Mouse (Mus musculus): ENCODE measurements around the gene Ramp1. TPM values are rescaled to one million over a fixed set of nuclear protein-coding genes. Genes with fewer than 3 reads are reported as not detected.
A peak's percentile ranks its signal among the peaks of the same experiment; 100 is the strongest.

The Ramp1 gene
- total and polyA plus RNA-seq, 2 experiments from 2014 or later = 44.1 to 46.8 TPM

DNA sequence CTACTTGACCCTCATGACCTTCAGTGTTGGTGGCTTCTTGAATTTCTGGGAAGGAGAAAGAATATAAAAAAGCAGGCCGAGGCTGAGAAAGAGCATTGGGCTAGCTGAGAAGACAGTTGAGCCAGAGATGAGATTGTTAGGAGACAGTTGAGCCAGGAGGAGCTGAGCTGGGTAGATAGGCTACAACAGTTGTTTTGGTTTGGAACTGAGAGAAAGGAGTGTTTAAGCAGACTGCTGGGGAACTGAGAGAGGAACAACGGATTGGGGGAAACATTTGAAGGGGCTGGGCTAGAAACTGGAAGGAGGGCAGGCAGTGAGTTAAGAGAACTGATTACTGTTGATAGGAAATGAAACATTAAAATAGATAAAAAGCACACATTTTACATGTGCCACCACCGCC lies 3.6 kb upstream of the Ramp1 start:
- Histone ChIP-seq H3K4me3 (ENCODE audit: low read length) (no peak overlapping the region), H3K4me1 (ENCODE audit: insufficient read depth, low read length) (peaks cover 3% of the 10 kb centered on the region; the same call in 1 of the 2 replicates), H3K27ac (no peak overlapping the region), H3K4me2 (ENCODE audit: low read depth, low read length) (no peak overlapping the region), H3K36me3 (ENCODE audit: insufficient read depth, low read length) (no peaks in the 10 kb centered on the region), H3K9me3 (ENCODE audit: low read length) (no peaks in the 10 kb centered on the region), H3K9ac (replicated peaks; ENCODE audit: low read length) (no peak overlapping the region), H3K27me3 (ENCODE audit: insufficient read depth, low read length) (no peaks in the 10 kb centered on the region)
- DNase-seq (ENCODE audit: low spot score) (no peak), ATAC-seq (no peak)
- TF ChIP-seq CTCF (IDR thresholded peaks at IDR 0.05; ENCODE audit: low read depth) = no peak
- WGBS = 69% methylated on average over 3 of the region's 3 CpGs

DNA sequence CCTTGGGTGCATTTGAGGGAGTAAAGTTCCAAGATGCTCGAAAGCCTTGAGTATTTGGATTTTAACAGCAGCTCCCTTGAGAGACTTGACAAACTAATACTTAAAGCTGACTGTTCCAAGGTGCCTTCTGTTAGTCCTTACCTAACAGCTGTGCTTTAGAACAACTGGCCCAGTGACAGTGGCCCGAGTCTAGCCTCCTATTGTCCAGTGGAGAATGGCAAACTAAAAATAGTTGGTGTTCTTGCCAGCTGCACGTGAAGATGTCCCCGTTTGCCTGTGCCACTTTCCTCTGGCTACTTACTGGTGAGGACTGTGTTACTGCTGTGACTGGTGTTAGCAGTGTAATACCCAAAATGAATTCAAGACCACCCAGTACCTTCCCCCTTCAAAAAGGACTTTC lies 2.8 kb upstream of the Ramp1 start:
- Histone ChIP-seq H3K4me1 (ENCODE audit: insufficient read depth, low read length) (peaks cover 3% of the 10 kb centered on the region; the same call in 1 of the 2 replicates), H3K9ac (replicated peaks; ENCODE audit: low read length) (no peak overlapping the region), H3K9me3 (ENCODE audit: low read length) (no peaks in the 10 kb centered on the region), H3K4me2 (ENCODE audit: low read depth, low read length) (no peak overlapping the region), H3K36me3 (ENCODE audit: insufficient read depth, low read length) (no peaks in the 10 kb centered on the region), H3K27me3 (ENCODE audit: insufficient read depth, low read length) (no peaks in the 10 kb centered on the region), H3K4me3 (ENCODE audit: low read length) (no peak overlapping the region), H3K27ac (no peak overlapping the region)
- no peak for TF ChIP-seq CTCF (IDR thresholded peaks at IDR 0.05; ENCODE audit: low read depth)
- DNase-seq (ENCODE audit: low spot score) (no peak), ATAC-seq (no peak)
- 68% methylated on average over 4 of the region's 4 CpGs for WGBS

DNA sequence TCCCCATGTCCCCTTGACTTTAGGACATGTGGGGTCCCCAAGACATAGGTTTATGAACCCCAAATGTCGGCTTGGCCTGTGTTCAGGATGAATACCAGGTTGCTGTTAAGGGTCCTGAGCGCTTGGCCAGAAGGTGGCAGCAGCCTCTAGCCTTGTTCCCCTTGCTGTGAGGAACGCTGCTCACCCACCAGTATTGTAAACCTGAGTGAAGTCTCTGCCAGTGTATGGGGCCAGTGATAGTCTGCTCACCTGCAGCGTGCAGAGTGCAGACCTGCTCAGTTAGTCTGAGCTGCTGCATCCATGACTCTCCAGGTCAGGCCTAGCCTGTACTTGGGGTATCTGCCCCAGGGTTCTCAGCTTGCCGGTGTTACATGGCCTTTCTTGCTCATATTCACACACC lies 536 bp upstream of the Ramp1 start:
- peak; percentile 65 for ATAC-seq
- Histone ChIP-seq H3K9ac (replicated peaks; ENCODE audit: low read length) (no peak overlapping the region), H3K4me2 (ENCODE audit: low read depth, low read length) (no peak overlapping the region), H3K27me3 (ENCODE audit: insufficient read depth, low read length) (no peaks in the 10 kb centered on the region), H3K27ac (no peak overlapping the region; the same call in 1 of the 2 replicates), H3K4me3 (ENCODE audit: low read length) (no peak overlapping the region), H3K9me3 (ENCODE audit: low read length) (no peaks in the 10 kb centered on the region), H3K36me3 (ENCODE audit: insufficient read depth, low read length) (no peaks in the 10 kb centered on the region), H3K4me1 (ENCODE audit: insufficient read depth, low read length) (peaks cover 8% of the 10 kb centered on the region; the same call in 1 of the 2 replicates)
- WGBS = 27% methylated on average over 5 of the region's 5 CpGs
- peak; percentile 84 for DNase-seq (ENCODE audit: low spot score)
- peak; percentile 92 for TF ChIP-seq CTCF (IDR thresholded peaks at IDR 0.05; ENCODE audit: low read depth)

- H3K4me3 ChIP-seq (ENCODE audit: low read length) = peak overlapping the region; percentile 36
- no peak for TF ChIP-seq CTCF (IDR thresholded peaks at IDR 0.05; ENCODE audit: low read depth)
- DNase-seq (ENCODE audit: low spot score) (peak; percentile 7), ATAC-seq (no peak)
- peak overlapping the region; percentile 65 for H3K4me2 ChIP-seq (ENCODE audit: low read depth, low read length)
- 9% methylated on average over 14 of the region's 14 CpGs for WGBS
- peaks cover 8% of the 10 kb centered on the region; the same call in 1 of the 2 replicates for H3K4me1 ChIP-seq (ENCODE audit: insufficient read depth, low read length)
- H3K27me3 ChIP-seq (ENCODE audit: insufficient read depth, low read length) = no peaks in the 10 kb centered on the region
- no peaks in the 10 kb centered on the region for H3K9me3 ChIP-seq (ENCODE audit: low read length)
- no peaks in the 10 kb centered on the region for H3K36me3 ChIP-seq (ENCODE audit: insufficient read depth, low read length)
- H3K9ac ChIP-seq (replicated peaks; ENCODE audit: low read length) = peak overlapping the region; percentile 39
- H3K27ac ChIP-seq = peak overlapping the region; percentile 74
Observed at GRCm38 (mm10) chr1:91180174-91180565, 548 bp downstream of the Ramp1 start.

GRCm38 (mm10) chr1:91180723-91181122 lies 1.1 kb downstream of the Ramp1 start:
- Histone ChIP-seq H3K4me2 (ENCODE audit: low read depth, low read length) (peak overlapping the region; percentile 65), H3K4me1 (ENCODE audit: insufficient read depth, low read length) (peaks cover 8% of the 10 kb centered on the region; the same call in 1 of the 2 replicates), H3K9me3 (ENCODE audit: low read length) (no peaks in the 10 kb centered on the region), H3K27ac (peak overlapping the region; percentile 74), H3K4me3 (ENCODE audit: low read length) (peak overlapping the region; percentile 36; the same call in 1 of the 2 replicates), H3K27me3 (ENCODE audit: insufficient read depth, low read length) (no peaks in the 10 kb centered on the region), H3K36me3 (ENCODE audit: insufficient read depth, low read length) (no peaks in the 10 kb centered on the region), H3K9ac (replicated peaks; ENCODE audit: low read length) (no peak overlapping the region)
- TF ChIP-seq CTCF (IDR thresholded peaks at IDR 0.05; ENCODE audit: low read depth) = no peak
- DNase-seq (ENCODE audit: low spot score) (peak; percentile 18), ATAC-seq (no peak)
- WGBS = 55% methylated on average over 6 of the region's 6 CpGs

DNA sequence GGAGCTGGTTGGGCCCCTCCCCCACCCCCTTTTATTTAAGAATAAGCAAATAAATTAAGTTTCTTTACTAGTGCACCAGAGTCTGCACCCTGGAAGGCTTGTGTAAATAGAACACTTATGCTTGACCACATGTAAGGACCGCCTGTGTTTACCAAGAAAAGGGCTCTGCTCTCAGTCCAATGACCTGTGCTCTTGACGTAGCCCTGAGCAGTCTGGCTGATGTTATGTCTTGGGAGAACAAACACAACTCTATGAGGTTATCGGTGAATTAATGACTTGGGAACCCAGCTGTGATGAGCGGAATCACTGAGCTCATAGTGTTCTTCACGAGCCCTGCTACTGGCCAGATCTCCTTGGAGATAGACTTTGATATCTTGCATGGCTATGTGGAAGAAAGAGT lies 1.6 kb downstream of the Ramp1 start:
- WGBS = 32% methylated on average over 5 of the region's 5 CpGs
- no peak overlapping the region for H3K4me3 ChIP-seq (ENCODE audit: low read length)
- peak overlapping the region; percentile 65 for H3K4me2 ChIP-seq (ENCODE audit: low read depth, low read length)
- peak overlapping the region; percentile 74 for H3K27ac ChIP-seq
- DNase-seq (ENCODE audit: low spot score) = peak; percentile 56
- no peaks in the 10 kb centered on the region for H3K27me3 ChIP-seq (ENCODE audit: insufficient read depth, low read length)
- no peak overlapping the region for H3K9ac ChIP-seq (replicated peaks; ENCODE audit: low read length)
- no peaks in the 10 kb centered on the region for H3K9me3 ChIP-seq (ENCODE audit: low read length)
- TF ChIP-seq CTCF (IDR thresholded peaks at IDR 0.05; ENCODE audit: low read depth) = no peak
- ATAC-seq = no peak
- H3K4me1 ChIP-seq (ENCODE audit: insufficient read depth, low read length) = peaks cover 8% of the 10 kb centered on the region; the same call in 1 of the 2 replicates
- H3K36me3 ChIP-seq (ENCODE audit: insufficient read depth, low read length) = no peaks in the 10 kb centered on the region

GRCm38 (mm10) chr1:91181784-91182450 lies 2.3 kb downstream of the Ramp1 start:
- no peaks in the 10 kb centered on the region for H3K27me3 ChIP-seq (ENCODE audit: insufficient read depth, low read length)
- H3K36me3 ChIP-seq (ENCODE audit: insufficient read depth, low read length) = no peaks in the 10 kb centered on the region
- H3K27ac ChIP-seq = peak overlapping the region; percentile 74
- no peak for TF ChIP-seq CTCF (IDR thresholded peaks at IDR 0.05; ENCODE audit: low read depth)
- no peak overlapping the region for H3K9ac ChIP-seq (replicated peaks; ENCODE audit: low read length)
- ATAC-seq (peak; percentile 77), DNase-seq (ENCODE audit: low spot score) (peak; percentile 71)
- peak overlapping the region; percentile 65 for H3K4me2 ChIP-seq (ENCODE audit: low read depth, low read length)
- no peak overlapping the region for H3K4me3 ChIP-seq (ENCODE audit: low read length)
- H3K9me3 ChIP-seq (ENCODE audit: low read length) = no peaks in the 10 kb centered on the region
- H3K4me1 ChIP-seq (ENCODE audit: insufficient read depth, low read length) = peaks cover 8% of the 10 kb centered on the region; the same call in 1 of the 2 replicates
- WGBS = 27% methylated on average over 12 of the region's 12 CpGs
